ENCODE assay signal across 17 mouse cellular contexts in genomic region chr5:135216871-135217270, GRCm38 (mm10). TPM values are rescaled to one million over a fixed set of nuclear protein-coding genes. Genes with fewer than 3 reads are reported as not detected.
DNase-seq lines count a peak whose midpoint lies in the region.
"Had no signal": no experiment of that assay in that cellular context is flagged by ENCODE, and none has a peak within 500 bp of the region (broad histone marks: within the 10 kb centered on the region; RNA-seq: fewer than 3 reads in every experiment).

No protein-coding gene starts in this region.

- intact Hi-C loops in left cerebral cortex, postnatal 4 days (cut with DNase I): no loop called here
- intact Hi-C loops in left cerebral cortex, postnatal 14 days (cut with DNase I): no loop called here

- DNase-seq in cerebellum, adult 18-20 months: peak; percentile 44 to 50
- DNase-seq in cerebellum, adult 8-10 months: no peak
- DNase-seq in left cerebral cortex, postnatal 4 days: peak; percentile 28
- no peak for DNase-seq in left cerebral cortex, postnatal 14 days (ENCODE audit: low spot score in 2 of 2)
- DNase-seq in cerebellum, postnatal 36 days: peak; percentile 28 to 43
- DNase-seq in frontal cortex, postnatal 36 days (ENCODE audit: low spot score in 2 of 2): no peak
- no peak for DNase-seq in thymus, postnatal 0 days (ENCODE audit: low spot score)
- DNase-seq: adrenal gland, adult 2 months; gastrocnemius, postnatal 36 days; heart, postnatal 10 days; kidney, adult 11 months; layer of hippocampus, adult 9-11 months; liver; lung, postnatal 4 days; right cerebral cortex, postnatal 25 days; spleen, adult 18-20 months; thymus, adult 18-20 months had no signal

RNA-seq across cellular contexts. Expression of gene Baz1b, which starts 29.8 kb away (rescaled TPM):
- total RNA-seq in left cerebral cortex, postnatal 4 days (2021): 10 to 100 TPM; 57.8 to 61.9 TPM
- total RNA-seq in left cerebral cortex, postnatal 14 days (2021): 10 to 100 TPM; 51.9 to 55.1 TPM
- polyA plus RNA-seq in thymus, postnatal 0 days (2015; fragmentation: Nextera tagmentation; extraction: Ambion mirVana): 34.5 and 37.0 TPM in 2 replicates

RNA-seq across cellular contexts. Expression of gene Fzd9, which starts 34.2 kb away (rescaled TPM):
- 10 to 100 TPM; 15.3 to 17.9 TPM for total RNA-seq in left cerebral cortex, postnatal 4 days (2021)
- total RNA-seq in left cerebral cortex, postnatal 14 days (2021): 1 to 10 TPM; 6.2 to 6.8 TPM
- 0.33 and 0.64 TPM in 2 replicates for polyA plus RNA-seq in thymus, postnatal 0 days (2015; fragmentation: Nextera tagmentation; extraction: Ambion mirVana)

RNA-seq across cellular contexts. Expression of gene Bcl7b, which starts 48.8 kb away (rescaled TPM):
- total RNA-seq in left cerebral cortex, postnatal 4 days (2021): 10 to 100 TPM; 24.3 to 26.6 TPM
- total RNA-seq in left cerebral cortex, postnatal 14 days (2021): 10 to 100 TPM; 41.5 to 44.9 TPM
- 88.1 and 99.0 TPM in 2 replicates for polyA plus RNA-seq in thymus, postnatal 0 days (2015; fragmentation: Nextera tagmentation; extraction: Ambion mirVana)

Comparison
In these comparisons a context has a peak if more than half of its experiments do, and no peak if none do; other contexts are left out.
1. DNase-seq: peak in cerebellum, adult 18-20 months (2 of 2), left cerebral cortex, postnatal 4 days (single experiment) and cerebellum, postnatal 36 days (2 of 2); none in cerebellum, adult 8-10 months (single experiment), left cerebral cortex, postnatal 14 days (0 of 2), frontal cortex, postnatal 36 days (0 of 2) and thymus, postnatal 0 days (single experiment).